Mouse (Mus musculus): ENCODE measurements around the gene Olfr988.
"Not testable (repeated sequence)": the region's sequence is repeated elsewhere in the genome, so short reads cannot be mapped to it uniquely, and the experiment has no call there.

The Olfr988 gene

DNA sequence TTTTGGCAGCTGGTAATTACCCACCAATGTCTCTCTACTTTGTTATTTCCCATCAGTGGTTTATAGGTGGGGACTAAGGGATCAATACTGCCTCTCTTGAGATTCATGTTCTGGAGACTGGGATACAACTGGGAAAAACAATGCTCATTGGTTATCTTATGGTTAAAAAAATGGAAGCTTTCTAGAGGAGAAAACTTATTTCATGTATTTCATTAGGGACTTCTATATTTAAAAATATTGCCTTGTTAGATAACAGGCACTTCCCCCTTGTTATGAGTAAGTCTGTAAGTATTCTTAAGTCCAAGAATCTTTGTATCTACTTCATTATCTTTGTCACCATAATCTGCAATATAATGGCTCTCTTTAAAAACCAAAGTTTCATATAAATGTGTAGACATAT lies at the start of gene Olfr988:
Gene Olfr988, minus strand, starts transcription at position 101 of the 400 bp plus-strand sequence.
- DNase-seq (ENCODE audit: low spot score in 2 of 2), result not testable (repeated sequence)

DNA sequence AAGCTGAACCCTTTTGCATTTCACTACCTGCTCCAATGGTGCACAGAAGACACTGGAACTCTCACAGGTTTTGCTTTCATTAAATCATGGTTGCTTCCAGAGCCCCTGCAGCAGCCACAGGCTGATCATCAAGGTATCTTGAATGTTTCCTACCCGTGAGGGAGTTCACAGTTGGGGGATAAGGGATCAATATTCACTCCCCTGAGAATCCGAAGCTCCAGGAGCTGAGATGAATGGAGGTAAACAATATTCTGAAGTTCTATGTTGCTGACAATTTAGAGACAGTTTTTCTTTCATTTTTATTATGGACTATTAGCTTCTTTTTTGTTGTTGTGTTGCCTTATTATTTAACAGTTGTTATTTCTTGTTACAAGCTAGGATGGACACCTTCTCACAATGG lies 46.3 kb upstream of the Olfr988 start, which contains the start of gene Olfr992:
Gene Olfr992, minus strand, starts transcription at position 101 of the 400 bp plus-strand sequence.
- DNase-seq (ENCODE audit: low spot score in 2 of 2), result no peak

DNA sequence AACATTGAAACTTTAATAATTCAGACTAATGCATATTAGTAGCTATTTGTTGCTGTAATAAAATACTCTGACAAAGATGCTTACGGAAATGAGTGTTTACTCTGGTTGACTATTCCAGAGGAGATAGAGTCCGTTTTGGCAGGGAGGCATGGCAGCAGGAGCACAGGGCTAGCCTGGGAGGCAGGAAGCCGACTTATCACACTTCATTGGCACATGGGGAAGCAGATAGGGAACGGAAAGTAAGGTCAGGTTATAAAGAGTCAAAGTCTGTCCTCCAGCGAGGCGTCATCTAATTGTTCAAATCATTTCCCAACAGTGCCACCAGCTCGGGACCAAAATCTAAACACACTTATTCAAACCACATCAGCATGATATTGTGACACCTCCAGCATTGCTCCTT lies 23.1 kb downstream of the Olfr988 start:
- no peak for DNase-seq (ENCODE audit: low spot score in 2 of 2)

DNA sequence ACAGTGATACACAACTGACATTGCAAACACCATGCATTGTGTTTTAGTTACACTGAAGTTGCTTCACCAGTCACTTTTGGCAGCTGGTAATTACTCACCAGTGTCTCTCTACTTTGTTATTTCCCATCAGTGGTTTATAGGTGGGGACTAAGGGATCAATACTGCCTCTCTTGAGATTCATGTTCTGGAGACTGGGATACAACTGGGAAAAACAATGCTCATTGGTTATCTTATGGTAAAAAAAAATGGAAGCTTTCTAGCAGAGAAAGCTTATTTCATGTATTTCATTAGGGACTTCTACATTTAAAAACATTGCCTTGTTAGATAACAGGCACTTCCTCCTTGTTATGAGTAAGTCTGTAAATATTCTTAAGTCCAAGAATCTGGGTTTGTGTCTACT lies 23.8 kb downstream of the Olfr988 start, which contains the start of gene Olfr987:
Gene Olfr987, minus strand, starts transcription at position 101 of the 400 bp plus-strand sequence.
- not testable (repeated sequence) for DNase-seq (ENCODE audit: low spot score in 2 of 2)

DNA sequence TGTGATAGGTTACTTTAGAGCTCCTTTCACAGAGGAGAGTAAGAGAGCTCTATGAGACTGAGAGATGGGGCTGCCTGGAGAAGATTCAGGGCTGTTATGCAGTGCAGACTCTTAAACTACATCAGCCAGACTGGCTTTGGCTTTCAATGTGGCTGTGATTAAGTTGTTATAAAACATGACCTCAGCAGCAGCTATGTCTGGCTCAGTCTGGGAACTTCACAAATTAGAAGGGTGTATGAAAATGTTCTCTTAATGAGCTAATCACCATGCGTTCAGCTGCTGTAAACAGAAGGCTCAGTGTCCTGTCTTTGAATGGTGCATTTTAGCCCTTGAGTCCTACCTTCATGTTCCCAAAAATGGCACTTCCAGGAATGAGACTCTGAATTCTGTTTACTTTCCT lies 43.9 kb downstream of the Olfr988 start:
- no peak for DNase-seq (ENCODE audit: low spot score in 2 of 2)

Data from spleen, postnatal 14 days (tissue).